Mouse (Mus musculus): ENCODE results near the gene Olfr49. TPM values are rescaled to one million over a fixed set of nuclear protein-coding genes. Genes with fewer than 3 reads are reported as not detected.

Gene Olfr49
- polyA plus RNA-seq (2017; shearing (Covaris generic)): not detected

DNA sequence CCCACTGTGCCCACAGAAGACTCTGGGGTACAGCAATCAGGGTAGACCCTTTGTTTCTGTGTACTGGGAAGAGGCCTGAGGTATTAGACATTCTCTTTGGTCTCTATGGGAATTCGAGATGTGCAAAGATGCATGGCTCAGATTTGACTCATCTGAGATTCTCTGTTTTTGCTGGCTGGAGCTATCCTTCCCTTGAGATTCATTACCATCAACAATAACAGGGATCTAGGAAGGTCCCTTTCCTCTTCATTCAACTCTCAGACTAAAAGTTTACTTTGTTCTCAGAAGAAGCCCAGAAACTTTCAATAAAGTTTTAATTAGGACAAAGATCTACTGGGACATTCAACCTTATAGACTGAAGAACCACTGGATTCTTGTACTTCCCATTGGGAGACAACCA is at the start of gene Olfr49:
TSS of gene Olfr49 (minus strand) at position 101 of the 400 bp plus-strand sequence.

DNA sequence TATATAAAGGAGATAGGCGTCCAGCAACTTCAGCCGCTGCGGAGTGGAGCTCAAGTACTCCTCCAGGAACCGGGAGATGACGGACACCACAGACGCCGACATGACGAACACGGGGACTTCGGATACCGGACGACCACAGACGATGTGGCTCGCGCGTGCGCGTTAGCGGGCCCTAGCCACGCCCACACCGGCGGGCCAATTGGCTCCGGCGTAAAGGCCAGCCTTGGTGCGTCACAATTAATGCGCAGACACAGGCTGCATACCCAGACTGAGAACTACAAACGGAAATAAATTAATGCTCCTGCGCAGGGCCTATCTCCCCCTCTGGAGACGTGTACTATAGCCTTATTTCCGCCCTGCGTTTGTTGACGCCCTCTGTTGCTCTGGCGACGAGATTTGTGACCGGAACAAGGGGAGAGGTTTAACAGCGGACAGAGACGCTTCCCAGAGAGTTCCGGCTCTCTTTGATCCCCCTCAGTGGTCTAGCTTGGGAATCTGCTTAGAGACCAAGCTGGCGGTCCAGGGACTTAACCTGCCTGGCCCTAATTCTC is 30.9 kb downstream of the Olfr49 start, which contains the start of the genes Dad1 and Abhd4:
TSS of gene Dad1 (minus strand) at position 364 of the 551 bp plus-strand sequence.
TSS of gene Abhd4 (plus strand) at position 448 of the 551 bp plus-strand sequence.

Other genes with a start within 250 kb of the Olfr49 start
- gene Dad1, start 30.8 kb downstream of the Olfr49 start, polyA plus RNA-seq (2017; shearing (Covaris generic)): 581 TPM
- 36.0 TPM for gene Abhd4, start 30.8 kb downstream of the Olfr49 start, polyA plus RNA-seq (2017; shearing (Covaris generic))
- 34.9 TPM for gene Oxa1l, start 75.9 kb upstream of the Olfr49 start, polyA plus RNA-seq (2017; shearing (Covaris generic))
- 0.44 TPM for gene Slc7a7, start 132.8 kb upstream of the Olfr49 start, polyA plus RNA-seq (2017; shearing (Covaris generic))
- gene Mrpl52, start 142.0 kb upstream of the Olfr49 start, polyA plus RNA-seq (2017; shearing (Covaris generic)): 128 TPM
- gene Mmp14, start 146.7 kb upstream of the Olfr49 start, polyA plus RNA-seq (2017; shearing (Covaris generic)): 0.91 TPM
- 269 TPM for gene Lrp10, start 179.2 kb upstream of the Olfr49 start, polyA plus RNA-seq (2017; shearing (Covaris generic))
- gene Rem2, start 191.2 kb upstream of the Olfr49 start, polyA plus RNA-seq (2017; shearing (Covaris generic)): 0.26 TPM
- gene Prmt5, start 232.6 kb upstream of the Olfr49 start, polyA plus RNA-seq (2017; shearing (Covaris generic)): 26.2 TPM